Mouse (Mus musculus): ENCODE measurements at regions not wholly inside any gene's neighbourhood (a gene's known extent, or its start where the extent isn't known, plus 50 kb on each side); places are given as distances from the start of the nearest gene placed in this dataset.

DNA sequence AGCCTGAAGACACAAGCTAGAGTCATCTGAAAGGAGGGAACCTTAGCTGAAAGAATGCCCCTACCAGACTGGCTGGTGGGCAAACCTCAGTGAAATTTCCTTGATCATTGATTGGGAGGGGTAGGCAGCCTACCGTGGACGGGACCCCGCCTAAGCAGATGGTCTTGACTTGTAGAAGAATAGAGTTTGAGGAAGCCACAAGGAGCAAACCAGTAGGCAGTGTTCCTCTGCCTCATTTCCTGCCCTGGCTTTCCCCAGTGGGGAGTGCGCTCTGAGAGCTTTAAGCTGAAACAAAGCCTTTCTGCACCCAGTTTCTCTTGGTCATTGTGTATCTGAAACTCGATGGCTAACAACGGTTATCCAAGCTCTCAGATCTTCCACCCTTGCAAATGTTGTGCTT is 121.9 kb upstream of the Zfp703 start:
- H3K79me2 ChIP-seq (replicated peaks; ENCODE audit: control insufficient read depth, extremely low read depth, insufficient read depth, poor library complexity, severe bottlenecking) = no peaks in the 10 kb centered on the region
- no peaks in the 10 kb centered on the region for H3K27me3 ChIP-seq (replicated peaks)
- no peak overlapping the region for H3K9ac ChIP-seq (ENCODE audit: insufficient read depth, low read depth)
- in situ Hi-C loops (cut with MboI; ENCODE audit: low pct_ligation_motif_present, low pct_unique_long_range_greater_than_20kb, low sequenced_read_pairs) (loop anchor here (10.0 kb wide), 1 partner anchor 100 kb away; no protein-coding TSS in a partner anchor), dilution Hi-C loops (cut with MboI; ENCODE audit: extremely low pct_ligation_motif_present, extremely low pct_unique_long_range_greater_than_20kb, low sequenced_read_pairs) (no loop called here)
- no peak overlapping the region for H3K4me2 ChIP-seq (ENCODE audit: insufficient read depth, low read depth, poor library complexity, severe bottlenecking)
- H3K27ac ChIP-seq (ENCODE audit: insufficient read depth, low read depth) = no peak overlapping the region
- no peaks in the 10 kb centered on the region for H3K9me3 ChIP-seq (replicated peaks; ENCODE audit: low read length)
- no peaks in the 10 kb centered on the region for H3K36me3 ChIP-seq (replicated peaks in 1 of 2; ENCODE audit: control insufficient read depth in 1 of 2, insufficient read depth in 1 of 2, low read length in 1 of 2)
- no peak overlapping the region for H3K4me3 ChIP-seq (replicated peaks in 1 of 3; ENCODE audit: low read depth in 2 of 3, low read length in 2 of 3, poor library complexity in 1 of 3)
- no peak for DNase-seq (ENCODE audit: extremely low read depth)
- H3K4me1 ChIP-seq (ENCODE audit: control insufficient read depth in 1 of 2, insufficient read depth in 2 of 2) = peaks cover 2 to 28% of the 10 kb centered on the region in 2 experiments; a peak in 3 of 4 replicates
- no peak for TF ChIP-seq MYC (IDR thresholded peaks at IDR 0.05; ENCODE audit: low read depth, low read length)
- TF ChIP-seq USF1 (IDR thresholded peaks at IDR 0.05; ENCODE audit: low read depth, low read length) = no peak
- no peak for TF ChIP-seq RAD21 (IDR thresholded peaks at IDR 0.05; ENCODE audit: low read depth, low read length)
- no peak for TF ChIP-seq HCFC1 (IDR thresholded peaks at IDR 0.05; ENCODE audit: low read depth, low read length)
- no peak for TF ChIP-seq ETS1 (conservative IDR thresholded peaks at IDR 0.05; ENCODE audit: low read depth, low read length)
- TF ChIP-seq JUND (conservative IDR thresholded peaks at IDR 0.05; ENCODE audit: low read depth, low read length) = no peak
- no peak for TF ChIP-seq MAFK (IDR thresholded peaks at IDR 0.05; ENCODE audit: insufficient replicate concordance, low read length)
- no peak for TF ChIP-seq MAZ (IDR thresholded peaks at IDR 0.05; ENCODE audit: low read depth, low read length)
- no peak for TF ChIP-seq ZNF384 (IDR thresholded peaks at IDR 0.05; ENCODE audit: low read depth, low read length)
- no peak for TF ChIP-seq TCF12 (IDR thresholded peaks at IDR 0.05; ENCODE audit: low read depth, low read length)
- TF ChIP-seq SIN3A (IDR thresholded peaks at IDR 0.05; ENCODE audit: low read length) = no peak
- no peak for TF ChIP-seq EP300 (IDR thresholded peaks at IDR 0.05; ENCODE audit: low read length)
- TF ChIP-seq MAX (IDR thresholded peaks at IDR 0.05; ENCODE audit: low read length) = no peak
- TF ChIP-seq ZC3H11A (IDR thresholded peaks at IDR 0.05; ENCODE audit: low read depth, low read length) = no peak
- TF ChIP-seq SMC3 (IDR thresholded peaks at IDR 0.05; ENCODE audit: low read depth, low read length) = no peak
- no peak for TF ChIP-seq NRF1 (IDR thresholded peaks at IDR 0.05; ENCODE audit: low read depth, low read length)

DNA sequence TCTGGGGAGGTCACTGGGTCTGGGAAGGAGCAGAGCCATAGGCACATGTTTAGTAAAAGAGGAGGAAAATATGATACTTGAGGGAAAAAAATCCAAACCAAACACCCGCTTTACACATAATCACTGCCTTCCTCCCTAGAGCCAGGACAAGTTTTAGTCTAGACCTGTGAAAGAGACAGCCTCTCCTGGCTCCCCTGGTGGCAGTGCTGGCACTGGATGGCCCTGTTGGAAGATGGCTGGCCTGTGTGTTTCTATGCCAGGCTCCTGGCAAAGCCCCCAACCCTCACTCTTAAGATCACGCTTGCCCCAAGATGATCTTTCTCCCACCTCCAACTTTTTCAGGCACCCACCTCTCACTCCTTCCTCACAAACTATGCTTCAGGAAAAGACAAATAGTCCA is 112.6 kb upstream of the Zfp703 start:
- Histone ChIP-seq H3K9me3 (replicated peaks; ENCODE audit: low read length) (peaks cover 5% of the 10 kb centered on the region), H3K4me1 (ENCODE audit: control insufficient read depth in 1 of 2, insufficient read depth in 2 of 2) (no peaks in the 10 kb centered on the region), H3K4me3 (replicated peaks in 1 of 3; ENCODE audit: low read depth in 2 of 3, low read length in 2 of 3, poor library complexity in 1 of 3) (no peak overlapping the region), H3K9ac (ENCODE audit: insufficient read depth, low read depth) (no peak overlapping the region), H3K79me2 (replicated peaks; ENCODE audit: control insufficient read depth, extremely low read depth, insufficient read depth, poor library complexity, severe bottlenecking) (no peaks in the 10 kb centered on the region), H3K4me2 (ENCODE audit: insufficient read depth, low read depth, poor library complexity, severe bottlenecking) (no peak overlapping the region), H3K36me3 (replicated peaks in 1 of 2; ENCODE audit: control insufficient read depth in 1 of 2, insufficient read depth in 1 of 2, low read length in 1 of 2) (no peaks in the 10 kb centered on the region), H3K27me3 (replicated peaks) (no peaks in the 10 kb centered on the region), H3K27ac (ENCODE audit: insufficient read depth, low read depth) (no peak overlapping the region)
- TF ChIP-seq IRF4 (IDR thresholded peaks at IDR 0.05; ENCODE audit: low read depth, low read length) = no peak
- TF ChIP-seq USF2 (conservative IDR thresholded peaks at IDR 0.05; ENCODE audit: low read depth, low read length) = no peak
- TF ChIP-seq RCOR1 (conservative IDR thresholded peaks at IDR 0.05; ENCODE audit: low read depth, low read length) = no peak
- no peak for TF ChIP-seq KAT2A (IDR thresholded peaks at IDR 0.05; ENCODE audit: insufficient replicate concordance, low read length)
- no peak for TF ChIP-seq NRF1 (IDR thresholded peaks at IDR 0.05; ENCODE audit: low read depth, low read length)
- TF ChIP-seq CHD2 (IDR thresholded peaks at IDR 0.05; ENCODE audit: low read length) = no peak
- no peak for TF ChIP-seq E2F4 (IDR thresholded peaks at IDR 0.05; ENCODE audit: insufficient replicate concordance, low read depth, low read length)
- TF ChIP-seq MEF2A (IDR thresholded peaks at IDR 0.05; ENCODE audit: borderline replicate concordance, low read depth, low read length) = no peak
- no peak for TF ChIP-seq UBTF (IDR thresholded peaks at IDR 0.05; ENCODE audit: low read depth, low read length)
- TF ChIP-seq JUN (IDR thresholded peaks at IDR 0.05; ENCODE audit: insufficient read depth, low read depth, low read length) = no peak
- TF ChIP-seq MAX (IDR thresholded peaks at IDR 0.05; ENCODE audit: low read length) = no peak
- TF ChIP-seq ZC3H11A (IDR thresholded peaks at IDR 0.05; ENCODE audit: low read depth, low read length) = no peak
- TF ChIP-seq CTCF (conservative IDR thresholded peaks at IDR 0.05 in 1 of 2, IDR thresholded peaks at IDR 0.05 in 1 of 2; ENCODE audit: low read depth in 2 of 2, low read length in 2 of 2) = no peak
- no peak for TF ChIP-seq TBP (conservative IDR thresholded peaks at IDR 0.05; ENCODE audit: low read depth, low read length)
- TF ChIP-seq TCF12 (IDR thresholded peaks at IDR 0.05; ENCODE audit: low read depth, low read length) = no peak
- TF ChIP-seq ZKSCAN1 (IDR thresholded peaks at IDR 0.05; ENCODE audit: borderline replicate concordance, low read depth, low read length) = no peak
- TF ChIP-seq ZNF384 (IDR thresholded peaks at IDR 0.05; ENCODE audit: low read depth, low read length) = no peak
- TF ChIP-seq GABPA (IDR thresholded peaks at IDR 0.05; ENCODE audit: insufficient replicate concordance, low read depth, low read length) = no peak
- DNase-seq (ENCODE audit: extremely low read depth) = no peak
- dilution Hi-C loops (cut with MboI; ENCODE audit: extremely low pct_ligation_motif_present, extremely low pct_unique_long_range_greater_than_20kb, low sequenced_read_pairs) (no loop called here), in situ Hi-C loops (cut with MboI; ENCODE audit: low pct_ligation_motif_present, low pct_unique_long_range_greater_than_20kb, low sequenced_read_pairs) (no loop called here)
